Mouse (Mus musculus): ENCODE measurements around the gene B230217C12Rik. TPM values are rescaled to one million over a fixed set of nuclear protein-coding genes. Genes with fewer than 3 reads are reported as not detected.

Gene B230217C12Rik
- polyA plus RNA-seq, 1 experiment from 2014 or later: 15.9 TPM

Other genes starting within 250 kb of the B230217C12Rik start
- 11.4 and 11.6 TPM in 2 replicates for gene Epop, start 211.1 kb upstream of the B230217C12Rik start, polyA plus RNA-seq (2016; fragmentation: Nextera tagmentation; extraction: Ambion mirVana)
- 1.5 and 2.5 TPM in 2 replicates for gene Mllt6, start 177.4 kb upstream of the B230217C12Rik start, polyA plus RNA-seq (2016; fragmentation: Nextera tagmentation; extraction: Ambion mirVana)
- 17.0 and 21.7 TPM in 2 replicates for gene Cisd3, start 155.0 kb upstream of the B230217C12Rik start, polyA plus RNA-seq (2016; fragmentation: Nextera tagmentation; extraction: Ambion mirVana)
- 18.4 and 20.9 TPM in 2 replicates for gene Pcgf2, start 140.3 kb upstream of the B230217C12Rik start, polyA plus RNA-seq (2016; fragmentation: Nextera tagmentation; extraction: Ambion mirVana)
- 627 and 634 TPM in 2 replicates for gene Psmb3, start 137.4 kb upstream of the B230217C12Rik start, polyA plus RNA-seq (2016; fragmentation: Nextera tagmentation; extraction: Ambion mirVana)
- gene Pip4k2b, start 96.1 kb upstream of the B230217C12Rik start, polyA plus RNA-seq (2016; fragmentation: Nextera tagmentation; extraction: Ambion mirVana): 1.3 and 2.1 TPM in 2 replicates
- 20.3 and 22.0 TPM in 2 replicates for gene Cwc25, start 74.2 kb upstream of the B230217C12Rik start, polyA plus RNA-seq (2016; fragmentation: Nextera tagmentation; extraction: Ambion mirVana)
- gene 1700001P01Rik, start 64.9 kb upstream of the B230217C12Rik start, polyA plus RNA-seq (2016; fragmentation: Nextera tagmentation; extraction: Ambion mirVana): 0.73 TPM in 1 of 2 replicates, not detected in the other
- gene Rpl23, start 58.3 kb upstream of the B230217C12Rik start, polyA plus RNA-seq (2016; fragmentation: Nextera tagmentation; extraction: Ambion mirVana): 449 and 492 TPM in 2 replicates
- 85.5 and 87.3 TPM in 2 replicates for gene Lasp1, start 41.8 kb upstream of the B230217C12Rik start, polyA plus RNA-seq (2016; fragmentation: Nextera tagmentation; extraction: Ambion mirVana)
- gene Fbxo47, start 43.4 kb downstream of the B230217C12Rik start, polyA plus RNA-seq (2016; fragmentation: Nextera tagmentation; extraction: Ambion mirVana): 0.64 and 0.91 TPM in 2 replicates
- 0.11 and 0.16 TPM in 2 replicates for gene Plxdc1, start 145.7 kb downstream of the B230217C12Rik start, polyA plus RNA-seq (2016; fragmentation: Nextera tagmentation; extraction: Ambion mirVana)
- 15.2 and 17.6 TPM in 2 replicates for gene Arl5c, start 155.4 kb downstream of the B230217C12Rik start, polyA plus RNA-seq (2016; fragmentation: Nextera tagmentation; extraction: Ambion mirVana)
- gene Cacnb1, start 182.3 kb downstream of the B230217C12Rik start, polyA plus RNA-seq (2016; fragmentation: Nextera tagmentation; extraction: Ambion mirVana): 5.3 and 6.0 TPM in 2 replicates
- 1,192 and 1,195 TPM in 2 replicates for gene Rpl19, start 185.9 kb downstream of the B230217C12Rik start, polyA plus RNA-seq (2016; fragmentation: Nextera tagmentation; extraction: Ambion mirVana)
- 0.32 and 0.42 TPM in 2 replicates for gene Stac2, start 212.7 kb downstream of the B230217C12Rik start, polyA plus RNA-seq (2016; fragmentation: Nextera tagmentation; extraction: Ambion mirVana)